Mouse (Mus musculus) stomach, embryonic 14.5 days (tissue): ENCODE measurements around the gene Prkci. TPM values are rescaled to one million over a fixed set of nuclear protein-coding genes. Genes with fewer than 3 reads are reported as not detected.

ENCODE experiments used
- ATAC-seq: fragments of 200-750 bp; cut with Nextera tagmentation; 2 replicates; pipeline ENCODE4 v1.8.0; 2017; ENCODE audit warnings: low read depth, moderate TSS enrichment; ENCODE audit not compliant: insufficient number of reproducible peaks, insufficient read depth, low FRiP score
- H3K27ac ChIP-seq: fragments of 300-500 bp; sonication (generic); 2 replicates; pipeline ENCODE4 v1.5.1; 2014; ENCODE audit warnings: mild to moderate bottlenecking, low read length, moderate library complexity, mixed read lengths
- H3K27me3 ChIP-seq: fragments of 300-500 bp; sonication (generic); 2 replicates; pipeline ENCODE4 v1.6.1; 2014; ENCODE audit warnings: low read length, control low read depth, mixed read lengths; ENCODE audit not compliant: control insufficient read depth, insufficient read depth
- H3K36me3 ChIP-seq: fragments of 300-500 bp; sonication (generic); 2 replicates; pipeline ENCODE4 v1.6.1; 2014; ENCODE audit warnings: mild to moderate bottlenecking, control low read depth, low read length, moderate library complexity, mixed read lengths; ENCODE audit not compliant: control insufficient read depth, insufficient read depth
- H3K4me1 ChIP-seq: fragments of 300-500 bp; sonication (generic); 2 replicates; pipeline ENCODE4 v1.6.1; 2014; ENCODE audit warnings: low read length, control low read depth, mixed read lengths; ENCODE audit not compliant: control insufficient read depth, insufficient read depth
- H3K4me2 ChIP-seq: fragments of 300-500 bp; sonication (generic); replicated peaks from 2 replicates; pipeline ENCODE4 v1.6.1; 2014; ENCODE audit warnings: low read depth, low read length, control low read depth
- H3K4me3 ChIP-seq: fragments of 300-500 bp; sonication (generic); 2 replicates; pipeline ENCODE4 v1.5.1; 2014; ENCODE audit warnings: low read depth, low read length, control low read depth
- H3K9ac ChIP-seq: fragments of 300-500 bp; sonication (generic); replicated peaks from 2 replicates; pipeline ENCODE4 v1.6.1; 2014; ENCODE audit warnings: low read depth, mild to moderate bottlenecking, control low read depth, low read length, moderate library complexity, mixed read lengths
- H3K9me3 ChIP-seq: fragments of 300-500 bp; sonication (generic); 2 replicates; pipeline ENCODE4 v1.6.1; 2016; ENCODE audit warnings: low read depth, low read length, control low read depth; ENCODE audit not compliant: control insufficient read depth
- WGBS: fragments of 180-500 bp; shearing (Covaris S2); extraction: QIAGEN DNeasy Blood & Tissue Kit; methylation state at CpG from one replicate; pipeline ENCODE4 v1.1.7; 2014; 5-methylcytosine and 5-hydroxymethylcytosine counted together
- microRNA-seq: library from miRNA; unstranded; fragments of <30 nt; microRNA quantifications from one replicate; pipeline ENCODE4, GENCODE M21; 2016
- polyA plus RNA-seq: library from polyadenylated mRNA; unstranded; fragments of >200 nt; fragmentation: Nextera tagmentation; extraction: Ambion mirVana; gene quantifications from 2 replicates; pipeline ENCODE4 v1.2.1, GENCODE M21; 2014

Prkci gene
- polyA plus RNA-seq, 1 experiment from 2014 or later = 51.0 TPM

- H3K27me3 ChIP-seq = no peaks in the 10 kb centered on the region
- ATAC-seq = no peak
- H3K36me3 ChIP-seq = no peaks in the 10 kb centered on the region; the same call in 1 of the 2 replicates
- no peaks in the 10 kb centered on the region for H3K9me3 ChIP-seq
- peaks cover 19% of the 10 kb centered on the region for H3K4me1 ChIP-seq
- H3K4me2 ChIP-seq = no peak overlapping the region; the same call in 1 of the 2 replicates
- 78% methylated on average over 13 of the region's 13 CpGs for WGBS
- H3K4me3 ChIP-seq = no peak overlapping the region
- H3K9ac ChIP-seq = no peak overlapping the region
- H3K27ac ChIP-seq = 0 out of 2 replicates have a peak overlapping the region, but pooled peaks have one; percentile 21
Measured at GRCm38 (mm10) chr3:31097102-31097720, 101.7 kb downstream of the Prkci start.

GRCm38 (mm10) chr3:31097976-31098375, 102.4 kb downstream of the Prkci start:
- H3K4me3 ChIP-seq = no peak overlapping the region
- H3K4me2 ChIP-seq = no peak overlapping the region; the same call in 1 of the 2 replicates
- H3K27ac ChIP-seq = no peak overlapping the region

GRCm38 (mm10) chr3:31098556-31098955, 103.0 kb downstream of the Prkci start:
- Histone ChIP-seq H3K4me3 (no peak overlapping the region), H3K27ac (no peak overlapping the region), H3K9me3 (no peaks in the 10 kb centered on the region), H3K27me3 (no peaks in the 10 kb centered on the region), H3K36me3 (no peaks in the 10 kb centered on the region; the same call in 1 of the 2 replicates), H3K9ac (no peak overlapping the region), H3K4me2 (0 out of 2 replicates have a peak overlapping the region, but pooled peaks have one; percentile 18), H3K4me1 (peaks cover 16% of the 10 kb centered on the region)
- no peak for ATAC-seq
- WGBS = 95% methylated on average over 1 of the region's 1 CpGs

More at GRCm38 (mm10) chr3:31097976-31098375, 102.4 kb downstream of the Prkci start:
- peaks cover 19% of the 10 kb centered on the region for H3K4me1 ChIP-seq
- no peak for ATAC-seq
- H3K9ac ChIP-seq = no peak overlapping the region
- H3K9me3 ChIP-seq = no peaks in the 10 kb centered on the region
- 56% methylated on average over 11 of the region's 11 CpGs for WGBS
- H3K36me3 ChIP-seq = no peaks in the 10 kb centered on the region; the same call in 1 of the 2 replicates
- H3K27me3 ChIP-seq = no peaks in the 10 kb centered on the region

GRCm38 (mm10) chr3:31100026-31100425, 104.5 kb downstream of the Prkci start:
- 71% methylated on average over 5 of the region's 5 CpGs for WGBS
- no peaks in the 10 kb centered on the region; the same call in 1 of the 2 replicates for H3K36me3 ChIP-seq
- H3K4me1 ChIP-seq = peaks cover 16% of the 10 kb centered on the region
- no peak overlapping the region for H3K27ac ChIP-seq
- no peak for ATAC-seq
- peak overlapping the region; percentile 22; the same call in 1 of the 2 replicates for H3K4me2 ChIP-seq
- no peak overlapping the region; the same call in 1 of the 2 replicates for H3K4me3 ChIP-seq
- no peaks in the 10 kb centered on the region for H3K9me3 ChIP-seq
- no peak overlapping the region for H3K9ac ChIP-seq
- H3K27me3 ChIP-seq = no peaks in the 10 kb centered on the region

GRCm38 (mm10) chr3:31100802-31101201, 105.3 kb downstream of the Prkci start:
- Histone ChIP-seq H3K9me3 (no peaks in the 10 kb centered on the region), H3K4me3 (no peak overlapping the region), H3K9ac (no peak overlapping the region), H3K27me3 (no peaks in the 10 kb centered on the region), H3K36me3 (no peaks in the 10 kb centered on the region; the same call in 1 of the 2 replicates), H3K4me1 (peaks cover 16% of the 10 kb centered on the region), H3K4me2 (no peak overlapping the region), H3K27ac (no peak overlapping the region)
- WGBS = 88% methylated on average over 3 of the region's 3 CpGs
- ATAC-seq = no peak

Small RNA genes within 50 kb of the gene (microRNA-seq; reads per million reads assigned to microRNA genes)
- 1.8 reads per million for gene Mir7008

Other genes starting within 250 kb of the Prkci start
- gene Samd7, start 249.5 kb upstream of the Prkci start, polyA plus RNA-seq = not detected in 2 replicates
- gene Sec62, start 202.9 kb upstream of the Prkci start, polyA plus RNA-seq = 101 and 106 TPM in 2 replicates
- gene Gpr160, start 139.8 kb upstream of the Prkci start, polyA plus RNA-seq = 4.0 and 4.5 TPM in 2 replicates
- 12.9 and 13.7 TPM in 2 replicates for gene Phc3, start 26.3 kb upstream of the Prkci start, polyA plus RNA-seq
- 27.6 and 30.3 TPM in 2 replicates for gene Skil, start 99.3 kb downstream of the Prkci start, polyA plus RNA-seq
- gene Cldn11, start 154.2 kb downstream of the Prkci start, polyA plus RNA-seq = 2.0 and 3.0 TPM in 2 replicates